Mouse (Mus musculus) heart, adult 2 months (tissue): ENCODE measurements around the gene Sdad1.

Experiments
- CTCF ChIP-seq: fragments of 200-600 bp; IDR thresholded peaks from 2 replicates; pipeline ENCODE4 v1.8.1; 2022; ENCODE audit warnings: antibody characterized with exemption, mild to moderate bottlenecking, moderate library complexity
- EP300 ChIP-seq: fragments of 200-500 bp; IDR thresholded peaks from 2 replicates; pipeline ENCODE4 v1.6.1; 2011; ENCODE audit warnings: low read depth, low read length, control low read depth; ENCODE audit not compliant: insufficient read depth

GRCm38 (mm10) chr5:92349731-92350130, 39.5 kb upstream of the Sdad1 start:
- TF ChIP-seq EP300 (no peak), CTCF (no peak)
